Comparison of ENCODE assay signal across 9 mouse cellular contexts in genomic region chr8:26805371-26805821, GRCm38 (mm10).
DNase-seq lines count a peak whose midpoint lies in the region; ATAC-seq and TF ChIP-seq lines count a peak whose summit lies in the region.
"Had no signal": no experiment of that assay in that cellular context is flagged by ENCODE, and none has a peak within 500 bp of the region (broad histone marks: within the 10 kb centered on the region; RNA-seq: fewer than 3 reads in every experiment).

No protein-coding gene starts in this region.

- no peak overlapping the region for H3K9ac ChIP-seq in heart, adult 2 months (ENCODE audit: low read depth, low read length)
- H3K9ac ChIP-seq in embryonic facial prominence, embryonic 14.5 days (ENCODE audit: low read depth, low read length) = peak overlapping the region; percentile 38; the same call in 1 of the 2 replicates

- H3K4me3 ChIP-seq in heart, adult 2 months = no peak overlapping the region
- peak overlapping the region; percentile 10 for H3K4me3 ChIP-seq in megakaryocyte, embryonic 14.5 days (replicated peaks)
- no peak overlapping the region for H3K4me3 ChIP-seq in embryonic facial prominence, embryonic 14.5 days (ENCODE audit: low read depth, low read length)

- peak in 1 of 2 experiments; percentile 11 for DNase-seq in heart, adult 2 months
- no peak for DNase-seq in heart, postnatal 25 days (ENCODE audit: low spot score)
- peak; percentile 87 for DNase-seq in embryonic facial prominence, embryonic 14.5 days (ENCODE audit: low spot score)
- peak; percentile 66 for DNase-seq in lung, postnatal 10 days
- no peak for DNase-seq in adrenal gland, postnatal 25 days
- DNase-seq in thymus, postnatal 4 days = no peak
- DNase-seq: thymus, adult 2 months had no signal

- H3K79me2 ChIP-seq in heart, adult 2 months (replicated peaks; ENCODE audit: control insufficient read depth, insufficient read depth, low read length) = no peaks in the 10 kb centered on the region

- peak overlapping the region; percentile 33 for H3K4me2 ChIP-seq in embryonic facial prominence, embryonic 14.5 days (ENCODE audit: low read depth, low read length)

- no peak for TF ChIP-seq EP300 in heart, adult 2 months (IDR thresholded peaks at IDR 0.05; ENCODE audit: insufficient read depth, low read depth, low read length)

- peaks cover 6% of the 10 kb centered on the region for H3K4me1 ChIP-seq in heart, adult 2 months (ENCODE audit: control insufficient read depth, insufficient read depth, low read length)
- H3K4me1 ChIP-seq in megakaryocyte, embryonic 14.5 days = peaks cover 4% of the 10 kb centered on the region; the same call in 1 of the 2 replicates
- peaks cover 53% of the 10 kb centered on the region for H3K4me1 ChIP-seq in embryonic facial prominence, embryonic 14.5 days (ENCODE audit: control insufficient read depth, insufficient read depth, low read length)

- no peaks in the 10 kb centered on the region for H3K36me3 ChIP-seq in heart, adult 2 months (ENCODE audit: control insufficient read depth, insufficient read depth, low read length)
- H3K36me3 ChIP-seq in megakaryocyte, embryonic 14.5 days (replicated peaks; ENCODE audit: low read length) = no peaks in the 10 kb centered on the region
- no peaks in the 10 kb centered on the region for H3K36me3 ChIP-seq in embryonic facial prominence, embryonic 14.5 days (ENCODE audit: control insufficient read depth, insufficient read depth, low read length)

- TF ChIP-seq POLR2A in heart, adult 2 months (IDR thresholded peaks at IDR 0.05; ENCODE audit: insufficient read depth, low read depth, low read length) = no peak

- no peaks in the 10 kb centered on the region for H3K27me3 ChIP-seq in heart, adult 2 months (ENCODE audit: control insufficient read depth, insufficient read depth, low read length)
- peaks cover 3% of the 10 kb centered on the region for H3K27me3 ChIP-seq in megakaryocyte, embryonic 14.5 days (replicated peaks)
- peaks cover 16% of the 10 kb centered on the region; the same call in 1 of the 2 replicates for H3K27me3 ChIP-seq in embryonic facial prominence, embryonic 14.5 days (replicated peaks; ENCODE audit: control insufficient read depth, insufficient read depth, low read length)

- 31% methylated on average over 6 of the region's 6 CpGs for WGBS in heart, adult 2 months
- WGBS in embryonic facial prominence, embryonic 14.5 days = 5% methylated on average over 6 of the region's 6 CpGs

- no peak for ATAC-seq in megakaryocyte, adult 5-6 weeks (ENCODE audit: poor library complexity, severe bottlenecking)
- peak; percentile 23; the same call in 1 of the 2 replicates for ATAC-seq in embryonic facial prominence, embryonic 14.5 days (ENCODE audit: low read depth)

- intact Hi-C loops in heart, adult 2 months (cut with DNase I) = loop anchor here (5.0 kb wide), 1 partner anchor 172 kb away; the partner anchor contains the start of gene Zfp703
- intact Hi-C loops in heart, postnatal 25 days (cut with DNase I) = loop anchor here (5.0 kb wide), 1 partner anchor 77 kb away; no protein-coding TSS in a partner anchor

- no peak for TF ChIP-seq CTCF in heart, adult 2 months (IDR thresholded peaks at IDR 0.05)

- H3K27ac ChIP-seq in heart, adult 2 months = peak overlapping the region; percentile 51
- H3K27ac ChIP-seq in embryonic facial prominence, embryonic 14.5 days (replicated peaks; ENCODE audit: low read depth, low read length) = peak overlapping the region; percentile 54

- H3K9me3 ChIP-seq in megakaryocyte, embryonic 14.5 days = no peaks in the 10 kb centered on the region; the same call in 1 of the 2 replicates
- no peaks in the 10 kb centered on the region for H3K9me3 ChIP-seq in embryonic facial prominence, embryonic 14.5 days (ENCODE audit: control insufficient read depth, low read length)

Comparison
In these comparisons a context has a peak if more than half of its experiments do, and no peak if none do; other contexts are left out.
1. DNase-seq: peak in embryonic facial prominence, embryonic 14.5 days (single experiment) and lung, postnatal 10 days (single experiment); none in heart, postnatal 25 days (single experiment), adrenal gland, postnatal 25 days (single experiment) and thymus, postnatal 4 days (single experiment).